Mouse (Mus musculus): ENCODE measurements around the gene Zmiz1.

DNA sequence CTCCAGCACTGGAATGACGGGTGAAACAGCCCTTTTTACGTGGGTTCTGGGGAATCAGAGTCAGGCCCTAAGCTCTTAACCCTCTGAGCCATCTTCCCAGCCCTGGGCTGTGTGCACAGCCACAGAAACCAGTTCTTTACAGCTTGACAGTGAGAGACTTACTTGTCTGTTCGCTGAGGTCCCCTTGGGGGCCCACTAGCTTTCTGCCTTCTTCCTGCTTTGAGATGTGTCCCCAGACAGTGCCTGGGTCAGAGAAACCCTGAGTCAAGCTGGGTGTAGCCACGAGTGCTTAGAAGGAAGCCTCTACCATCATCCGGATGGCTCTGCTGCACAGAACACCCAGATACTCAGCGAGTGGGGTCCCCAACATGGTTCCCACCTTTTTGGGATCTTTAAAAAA is 15.7 kb downstream of the Zmiz1 start:
- TF ChIP-seq CTCF (IDR thresholded peaks at IDR 0.05): no peak
- no peak for TF ChIP-seq EP300 (IDR thresholded peaks at IDR 0.05)
